Mouse (Mus musculus) CD8-positive naive resting alpha-beta T cell, adult 2 months (primary cell): ENCODE measurements around the gene Klhl18.
"Not testable (repeated sequence)": the region's sequence is repeated elsewhere in the genome, so short reads cannot be mapped to it uniquely, and the experiment has no call there.

Experiments
- DNase-seq, 2 experiments: peaks; one replicate each; pipeline ENCODE4 v3.0.0; 2022; ENCODE audit warnings: low read depth in 2 of 2, low spot score in 2 of 2

Klhl18 gene

DNA sequence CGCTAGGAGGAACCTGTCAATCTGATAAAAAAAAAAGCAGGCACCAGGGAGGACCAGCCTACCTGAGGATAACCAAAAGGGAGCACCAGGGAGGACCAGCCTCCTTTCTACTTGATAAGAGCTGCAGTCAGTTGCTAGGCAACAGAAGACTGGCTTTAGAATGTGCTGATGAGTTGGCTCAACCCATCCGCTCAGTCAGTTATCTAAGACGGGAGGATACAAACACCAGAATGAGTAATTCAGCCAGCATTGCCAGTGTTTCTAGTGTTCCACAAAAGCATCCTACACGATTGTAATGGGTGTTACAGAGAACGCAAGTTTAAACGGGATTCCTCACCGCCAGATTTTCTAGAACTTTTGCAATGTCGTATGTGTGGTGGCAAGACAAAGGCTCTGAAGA, 45.3 kb downstream of the Klhl18 start:
- DNase-seq: no peak

DNA sequence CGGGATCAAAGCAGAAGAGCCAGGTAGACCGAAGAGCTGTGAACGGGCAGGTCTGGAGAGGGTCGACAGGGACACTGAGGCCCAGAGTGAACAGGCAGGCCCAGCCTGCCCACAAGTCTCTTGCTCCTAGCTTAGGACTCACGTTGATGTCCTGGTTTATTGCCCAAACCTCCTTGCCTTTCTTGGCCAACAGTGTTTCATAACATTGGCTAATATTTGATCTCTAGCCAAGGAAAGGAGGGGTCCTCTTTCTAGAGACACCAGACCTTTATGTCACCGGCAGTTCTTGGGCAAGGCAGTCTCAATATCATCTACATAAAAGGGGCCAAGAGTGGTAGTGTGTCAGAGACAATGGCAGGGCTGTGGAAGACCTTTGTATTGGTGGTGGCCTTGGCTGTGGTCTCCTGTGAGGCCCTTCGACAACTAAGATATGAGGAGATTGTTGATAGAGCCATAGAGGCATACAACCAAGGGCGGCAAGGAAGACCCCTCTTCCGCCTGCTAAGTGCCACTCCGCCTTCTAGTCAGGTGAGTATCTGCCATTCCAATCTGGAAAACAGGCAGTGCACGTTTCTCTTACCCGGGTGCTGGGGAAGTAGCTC, 56.9 kb downstream of the Klhl18 start, which contains the start of gene Ngp:
TSS of gene Ngp (plus strand) at position 237 of the 602 bp plus-strand sequence.
- no peak for DNase-seq

DNA sequence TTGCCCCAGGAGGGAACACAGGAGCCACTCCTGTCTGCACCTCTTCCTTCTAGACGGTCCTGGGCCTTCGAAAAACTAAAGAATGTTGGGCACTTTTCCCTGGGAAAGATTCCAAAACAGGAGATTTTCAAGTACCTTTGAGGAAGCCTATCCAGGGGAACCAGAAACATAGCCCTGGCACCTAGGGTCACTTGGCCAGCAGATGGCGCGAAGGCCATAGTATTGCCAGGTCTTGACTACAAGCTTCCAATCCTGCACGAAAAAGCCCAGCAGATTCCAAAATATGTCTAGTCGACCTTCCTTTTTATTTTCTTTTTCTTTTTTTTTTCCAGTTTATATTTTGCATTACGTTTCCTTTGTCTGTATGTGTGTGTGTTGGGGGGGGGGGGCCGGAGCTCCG, 62.7 kb downstream of the Klhl18 start:
- DNase-seq: no peak

DNA sequence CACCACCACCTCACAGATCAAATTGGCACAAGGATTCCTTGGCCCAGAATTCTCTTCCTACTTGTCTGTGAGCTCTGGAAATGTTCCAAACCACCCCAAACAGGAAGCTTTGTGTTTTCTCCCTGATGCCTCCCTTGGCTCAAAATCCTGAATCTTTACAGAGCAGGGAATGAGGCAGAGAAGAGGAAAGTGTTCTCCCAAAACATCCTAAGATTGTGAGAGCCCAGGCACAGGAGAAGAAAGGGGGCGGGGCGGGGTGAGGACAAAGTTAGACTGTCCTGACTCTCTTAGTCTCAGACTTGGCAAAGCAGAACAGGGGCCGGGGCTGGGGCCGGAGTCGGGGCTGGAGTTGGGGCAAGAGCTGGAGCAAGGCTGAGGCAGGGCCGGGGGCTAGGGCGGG, 63.6 kb downstream of the Klhl18 start:
- no peak for DNase-seq

DNA sequence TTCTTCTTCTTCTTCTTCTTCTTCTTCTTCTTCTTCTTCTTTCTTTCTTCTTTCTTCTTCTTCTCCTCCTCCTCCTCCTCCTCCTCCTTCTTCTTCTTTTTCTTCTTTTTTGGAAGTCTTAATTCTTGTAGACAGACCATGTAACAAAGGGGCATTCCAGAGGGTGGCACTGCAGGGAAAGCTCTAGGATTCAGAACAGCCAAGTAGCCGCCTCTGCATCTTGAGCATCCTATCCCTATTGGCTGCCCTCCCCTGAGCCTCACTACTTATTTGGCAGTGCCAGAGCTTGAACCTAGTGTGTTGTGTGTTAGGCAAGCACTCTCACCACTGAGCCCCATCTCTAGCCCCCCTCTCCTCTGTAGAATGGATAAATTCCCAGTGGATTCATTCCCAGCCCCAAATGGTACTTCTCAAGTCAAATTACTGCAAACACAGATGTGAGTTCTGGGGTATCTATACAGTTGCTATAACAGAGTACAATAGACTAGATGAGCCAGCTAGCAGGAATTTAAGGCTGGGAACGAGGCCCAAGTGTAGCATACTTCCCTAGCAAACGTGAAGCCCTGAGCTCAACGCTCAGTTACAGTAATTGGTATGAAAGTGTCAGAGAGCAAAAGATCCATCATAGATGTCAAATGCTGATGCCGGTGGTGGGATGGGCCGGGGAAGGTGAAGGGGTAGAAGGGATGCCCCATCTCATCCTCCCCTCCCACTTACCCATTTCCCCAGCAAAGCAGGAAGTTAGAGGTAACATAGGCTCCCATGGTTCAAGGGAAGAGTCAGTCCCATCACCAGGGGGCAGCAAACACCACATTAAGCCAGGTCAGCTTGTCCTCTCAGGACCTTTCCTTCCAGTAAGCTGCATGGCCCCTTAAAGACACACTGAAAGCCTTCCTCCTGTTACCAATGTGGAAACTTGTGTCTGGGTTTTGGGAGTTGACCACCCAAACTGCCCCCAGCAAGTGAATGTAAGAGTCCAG, 65.3 kb downstream of the Klhl18 start:
- DNase-seq: peak; percentile 70 to 79

DNA sequence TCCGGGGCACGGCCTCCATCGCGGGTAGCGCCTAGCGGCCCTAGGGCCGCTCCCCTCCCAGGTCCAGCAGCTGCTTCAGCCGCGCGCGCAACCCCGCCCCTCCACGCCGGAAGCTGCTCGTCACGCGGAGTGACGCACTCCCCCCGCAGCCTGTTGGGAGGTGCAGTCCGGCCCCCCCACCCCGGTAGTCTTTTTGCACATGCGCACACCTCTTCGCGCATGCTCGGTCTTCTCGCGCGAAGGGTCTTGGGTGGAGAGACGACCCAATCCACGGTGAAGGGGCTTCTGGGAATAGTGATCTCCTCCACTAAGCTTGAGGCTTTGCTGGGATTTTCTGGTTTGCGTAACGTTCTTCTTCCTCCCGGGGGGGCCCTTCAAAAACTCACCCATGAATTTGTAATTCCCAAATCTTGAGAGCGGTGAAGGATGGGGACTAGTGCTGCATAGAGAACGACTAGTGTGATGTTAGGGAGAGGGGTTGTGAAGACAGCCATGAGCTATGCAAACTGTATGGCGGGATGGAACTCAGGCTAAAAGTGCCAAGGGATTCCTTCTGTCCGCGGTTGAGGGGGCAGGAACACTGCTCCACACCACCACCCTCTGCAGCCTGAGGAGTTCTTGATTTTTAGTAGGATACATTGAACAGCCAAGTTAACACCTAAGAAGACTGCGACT, 68.3 kb downstream of the Klhl18 start, which contains the start of gene Ptpn23:
TSS of gene Ptpn23 (minus strand) at position 115 of the 675 bp plus-strand sequence.
- DNase-seq: peak; percentile 83 to 86

DNA sequence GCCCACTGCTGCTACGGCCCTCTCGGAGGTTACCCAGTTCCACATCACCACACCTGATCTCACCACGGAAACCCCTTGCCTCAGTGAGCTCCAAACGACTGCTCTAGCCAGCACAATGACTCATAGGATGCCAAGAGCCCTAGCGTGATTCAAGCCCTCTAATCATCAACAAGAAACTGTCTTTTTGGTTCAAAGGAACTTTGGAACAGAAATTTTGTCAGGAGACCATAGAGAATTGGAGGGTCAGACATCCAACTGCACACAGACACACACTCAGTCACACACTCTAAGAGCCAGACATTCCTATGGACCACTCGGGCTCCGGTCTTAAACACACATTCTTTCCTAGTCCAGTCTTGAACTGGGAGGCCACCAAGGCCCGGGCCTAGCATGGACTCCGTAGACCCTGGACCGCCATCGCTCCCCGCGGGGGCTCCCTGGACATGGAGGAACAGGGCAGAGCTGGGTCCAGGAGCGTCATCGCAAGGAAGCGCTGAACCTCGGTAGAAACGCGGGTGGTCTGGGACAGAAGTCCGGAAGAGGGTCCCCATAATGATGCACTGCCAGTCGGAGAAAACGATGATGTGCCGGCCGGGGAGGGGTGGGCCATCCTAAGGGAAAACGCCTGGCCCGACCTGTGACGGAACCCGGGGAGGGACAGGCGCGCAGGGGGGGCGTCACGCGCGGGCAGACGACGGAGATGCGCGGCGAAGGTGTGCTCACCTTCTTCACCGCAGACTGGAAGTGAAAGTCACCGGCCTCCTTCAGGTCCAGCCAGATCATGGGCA, 69.0 kb downstream of the Klhl18 start:
- peak in 1 of 2 experiments; percentile 35 for DNase-seq

DNA sequence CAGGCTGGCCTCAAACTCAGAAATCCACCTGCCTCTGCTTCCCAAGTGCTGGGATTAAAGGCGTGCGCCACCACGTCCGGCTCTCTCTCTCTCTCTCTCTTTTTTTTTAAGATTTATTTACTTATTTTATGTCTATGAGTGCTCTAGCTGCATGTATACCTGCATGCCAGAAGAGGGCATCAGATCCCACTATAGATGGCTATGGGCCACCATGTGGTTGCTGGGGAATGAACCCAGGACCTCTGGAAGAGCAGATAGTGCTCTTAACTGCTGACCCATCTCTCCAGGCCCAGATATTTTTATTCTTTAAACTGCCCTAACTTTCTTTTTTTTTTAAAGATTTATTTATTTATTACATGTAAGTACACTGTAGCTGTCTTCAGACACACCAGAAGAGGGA, 73.3 kb downstream of the Klhl18 start:
- not testable (repeated sequence) for DNase-seq

DNA sequence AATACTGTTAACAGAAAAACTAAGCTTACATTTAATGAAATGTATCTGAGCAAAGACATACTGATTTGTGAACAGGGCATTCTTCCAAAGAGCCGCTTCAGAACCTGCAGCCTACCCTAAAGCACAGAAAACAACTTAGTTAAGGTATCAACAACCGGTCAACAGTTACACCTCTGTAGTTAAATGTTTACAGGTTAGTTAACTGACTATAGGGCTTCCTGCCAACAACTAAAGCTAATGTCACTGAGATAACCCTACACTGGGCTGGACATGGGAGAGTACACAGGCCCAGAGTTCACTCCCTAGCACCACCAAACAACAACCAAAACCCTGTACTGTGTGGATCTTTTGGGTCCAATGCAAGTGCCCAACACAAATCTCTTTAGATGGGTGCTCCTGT, 73.8 kb downstream of the Klhl18 start:
- no peak for DNase-seq

DNA sequence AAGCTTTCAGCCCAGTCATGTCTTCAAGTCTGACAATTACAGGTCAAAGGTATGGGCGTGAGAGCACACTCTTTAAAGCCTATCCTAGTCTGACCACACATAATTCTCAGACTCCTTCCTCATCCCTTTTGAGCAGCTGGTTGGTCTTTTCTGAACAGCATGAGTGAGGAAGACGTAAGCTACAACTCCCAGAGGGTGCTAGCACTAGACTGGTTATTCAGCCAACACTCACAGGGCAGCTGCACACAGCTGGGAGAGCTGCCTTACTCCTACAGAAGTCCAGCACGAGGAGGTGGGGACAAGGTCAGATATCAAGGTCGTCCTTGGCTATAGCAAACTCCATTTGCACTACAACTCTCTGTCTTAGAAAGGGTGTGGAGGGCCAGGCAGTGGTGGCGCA, 75.8 kb downstream of the Klhl18 start:
- DNase-seq: no peak

DNA sequence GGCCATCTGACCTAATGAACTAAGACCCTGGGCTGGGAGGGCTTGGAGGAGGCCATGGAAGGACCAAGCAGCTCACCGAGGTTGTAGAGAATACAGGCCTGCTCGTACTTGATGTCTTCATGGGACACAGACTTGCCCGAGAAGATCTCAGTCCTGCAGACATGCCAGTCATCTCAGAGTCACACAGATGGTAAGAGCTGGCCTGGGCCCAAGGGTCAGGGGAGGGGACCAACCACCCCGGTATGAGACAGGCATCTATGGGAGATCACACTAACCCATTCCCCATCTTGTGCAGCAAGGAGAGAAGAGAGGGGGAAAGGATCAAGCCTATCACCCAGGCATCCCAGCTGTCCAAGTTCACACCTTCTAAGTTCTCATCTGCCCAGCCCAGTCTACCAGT, 83.2 kb downstream of the Klhl18 start:
- no peak for DNase-seq

DNA sequence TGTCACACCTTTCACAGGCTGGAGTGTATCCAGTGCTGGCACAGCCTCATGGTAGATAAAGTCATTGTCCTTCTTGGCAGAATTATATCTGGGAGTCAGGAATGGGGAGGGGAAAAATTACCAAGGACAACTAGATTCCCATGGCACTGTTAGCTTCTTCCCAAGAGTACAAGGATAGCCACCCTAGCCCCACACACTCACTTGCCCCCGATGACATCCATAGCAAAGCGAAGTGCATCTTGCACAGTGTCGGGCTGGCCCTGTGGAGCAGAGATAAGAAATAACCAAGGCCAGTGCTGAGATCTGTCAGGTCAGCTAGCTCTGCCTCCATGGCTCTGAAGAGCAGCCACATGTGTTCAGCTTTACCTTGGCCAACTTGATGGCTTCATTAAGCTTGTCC, 85.7 kb downstream of the Klhl18 start:
- DNase-seq: no peak

DNA sequence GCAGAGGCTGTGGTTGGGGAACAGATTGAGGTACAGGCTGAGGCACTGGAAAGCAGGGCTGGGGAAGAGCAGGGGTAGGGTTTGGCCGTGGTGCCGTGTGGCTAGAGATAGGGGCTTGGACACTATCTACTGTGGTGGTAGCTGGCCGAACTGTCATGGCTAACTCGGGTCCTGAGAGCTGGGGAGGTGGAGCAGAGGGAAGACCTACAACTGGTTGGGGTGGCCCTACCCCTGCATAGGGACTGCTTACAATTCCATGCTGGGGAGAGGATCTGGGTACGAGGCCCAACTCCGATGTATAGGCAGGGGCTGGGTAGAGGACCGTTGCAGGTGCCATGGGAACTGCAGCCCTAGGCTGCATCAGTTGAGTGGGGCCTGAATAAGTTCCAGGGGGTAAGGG, 88.5 kb downstream of the Klhl18 start:
- no peak for DNase-seq

DNA sequence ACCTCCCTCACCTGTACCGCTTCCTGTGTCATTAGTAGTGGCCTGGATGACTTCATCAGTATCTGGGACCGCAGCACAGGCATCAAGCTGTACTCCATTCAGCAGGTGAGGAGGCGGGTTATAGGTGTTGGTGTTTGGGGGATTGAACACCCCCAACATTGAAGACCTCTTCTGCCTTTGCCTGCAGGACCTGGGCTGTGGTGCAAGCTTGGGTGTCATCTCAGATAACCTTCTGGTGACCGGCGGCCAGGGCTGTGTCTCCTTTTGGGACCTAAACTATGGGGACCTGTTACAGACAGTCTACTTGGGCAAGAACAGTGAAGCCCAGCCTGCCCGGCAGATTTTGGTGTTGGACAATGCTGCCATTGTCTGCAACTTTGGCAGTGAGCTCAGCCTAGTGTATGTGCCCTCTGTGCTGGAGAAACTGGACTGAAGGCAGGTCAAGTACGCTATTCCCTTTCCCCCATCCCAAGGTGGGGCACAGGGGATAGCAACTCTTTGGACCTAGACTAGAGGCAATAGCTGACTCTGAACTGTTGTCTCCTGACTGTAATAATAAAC, 92.0 kb downstream of the Klhl18 start:
- no peak for DNase-seq

DNA sequence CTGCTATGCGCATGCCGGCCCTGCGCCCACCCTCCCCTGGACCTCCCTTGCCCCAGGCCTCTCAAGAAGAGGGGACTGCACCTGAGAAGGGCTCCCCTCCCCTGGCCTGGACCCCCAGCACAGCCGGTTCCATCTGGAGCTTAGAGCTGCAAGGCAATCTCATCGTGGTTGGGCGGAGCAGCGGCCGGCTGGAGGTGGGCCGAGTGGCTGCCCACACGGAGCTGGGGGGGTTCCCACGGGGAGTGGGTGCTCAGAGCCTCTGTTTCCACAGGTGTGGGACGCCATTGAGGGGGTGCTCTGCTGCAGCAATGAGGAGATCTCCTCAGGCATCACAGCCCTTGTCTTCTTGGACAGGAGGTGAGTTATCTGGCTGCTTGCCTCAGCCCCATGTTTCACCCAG, 95.2 kb downstream of the Klhl18 start:
- DNase-seq: no peak

DNA sequence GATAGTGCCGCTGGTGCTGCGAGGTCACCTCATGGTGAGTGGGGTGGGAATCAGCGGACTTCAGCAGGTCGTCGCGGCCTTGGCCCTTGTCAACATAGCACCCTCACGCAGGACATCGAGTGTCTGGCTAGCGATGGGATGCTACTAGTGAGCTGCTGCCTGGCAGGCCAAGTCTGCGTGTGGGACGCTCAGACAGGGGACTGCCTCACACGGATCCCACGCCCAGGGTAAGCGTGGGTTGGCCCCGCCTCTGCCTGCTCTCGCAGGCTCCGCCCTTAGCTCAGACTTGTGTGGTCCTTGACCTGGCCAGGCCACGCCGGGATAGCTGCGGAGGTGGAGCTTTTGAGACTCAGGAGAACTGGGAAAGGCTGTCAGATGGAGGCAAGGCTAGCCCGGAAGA, 95.8 kb downstream of the Klhl18 start:
- no peak for DNase-seq

DNA sequence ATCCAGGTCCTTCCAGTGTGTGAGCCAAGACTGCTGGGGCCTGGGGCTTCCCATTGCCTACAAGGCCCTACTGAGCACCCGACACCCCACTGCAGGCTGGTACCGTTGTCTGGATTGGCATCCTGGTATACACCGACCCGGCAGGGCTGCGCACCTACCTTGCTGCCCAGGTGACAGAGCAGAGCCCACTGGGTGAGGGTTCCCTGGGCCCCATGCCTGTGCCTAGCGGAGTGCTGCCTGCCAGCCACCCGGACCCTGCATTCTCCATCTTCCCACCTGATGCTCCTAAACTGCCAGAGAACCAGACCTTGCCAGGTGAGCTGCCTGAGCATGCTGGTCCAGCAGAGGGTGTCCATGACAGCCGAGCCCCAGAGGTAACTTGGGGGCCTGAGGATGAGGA, 97.1 kb downstream of the Klhl18 start:
- no peak for DNase-seq

DNA sequence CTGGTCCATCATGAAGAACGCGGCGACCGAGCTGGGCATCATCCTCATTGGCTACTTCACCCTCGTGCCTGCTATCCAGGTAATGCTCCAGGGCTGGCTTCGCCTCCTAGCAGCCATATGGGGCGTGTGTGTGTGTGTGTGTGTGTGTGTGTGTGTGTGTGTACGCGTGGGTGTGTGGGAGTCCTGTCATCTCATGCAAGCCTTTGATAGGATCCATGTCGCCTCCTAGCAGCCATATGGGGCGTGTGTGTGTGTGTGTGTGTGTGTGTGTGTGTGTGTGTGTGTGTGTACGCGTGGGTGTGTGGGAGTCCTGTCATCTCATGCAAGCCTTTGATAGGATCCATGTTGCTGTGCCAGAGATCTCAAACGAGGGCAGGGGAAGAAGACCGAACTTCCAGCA, 98.8 kb downstream of the Klhl18 start:
- not testable (repeated sequence) for DNase-seq
